Mouse (Mus musculus): ENCODE results near the gene Sertad4.

- TF ChIP-seq ZNF384 (IDR thresholded peaks at IDR 0.05; ENCODE audit: low read depth, low read length), result no peak
- no peak for TF ChIP-seq ETS1 (IDR thresholded peaks at IDR 0.05; ENCODE audit: low read depth, low read length)
- TF ChIP-seq GATA1 (IDR thresholded peaks at IDR 0.05; ENCODE audit: low read depth, low read length), result no peak
- no peak for TF ChIP-seq SIN3A (IDR thresholded peaks at IDR 0.05; ENCODE audit: low read length)
- TF ChIP-seq E2F4 (IDR thresholded peaks at IDR 0.05; ENCODE audit: borderline replicate concordance, low read depth, low read length), result no peak
- TF ChIP-seq RAD21 (IDR thresholded peaks at IDR 0.05; ENCODE audit: low read depth, low read length), result no peak
Observed at GRCm38 (mm10) chr1:192852047-192852446, 3.5 kb downstream of the Sertad4 start.
